Mouse (Mus musculus): ENCODE measurements at regions not wholly inside any gene's neighbourhood (a gene's known extent, or its start where the extent isn't known, plus 50 kb on each side); places are given as distances from the start of the nearest gene placed in this dataset.
A peak's percentile ranks its signal among the peaks of the same experiment; 100 is the strongest.

DNA sequence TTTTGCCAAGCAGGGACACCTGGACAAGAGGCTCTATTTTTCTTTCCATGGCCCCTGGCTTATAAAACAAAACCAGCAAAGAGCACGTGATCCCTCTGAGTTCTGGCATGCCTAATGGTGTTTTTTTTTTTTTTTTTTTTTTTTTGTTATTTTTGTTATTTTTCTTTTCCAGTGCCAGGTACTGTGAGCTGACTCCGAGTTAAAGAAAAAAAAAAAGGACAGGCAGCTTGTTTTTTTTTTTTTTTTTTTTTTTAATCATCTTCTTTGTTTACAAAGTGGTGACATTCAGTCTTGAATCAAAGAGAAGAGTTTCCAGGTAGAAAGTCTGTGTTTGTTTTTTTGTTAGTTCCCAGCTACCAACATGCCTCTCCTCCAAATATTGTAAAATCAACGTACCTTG, 263.8 kb downstream of the Bcl11a start:
- 78% methylated on average over 3 of the region's 3 CpGs for WGBS
- Histone ChIP-seq H3K4me2 (no peak overlapping the region), H3K27ac (ENCODE audit: low read depth, low read length) (no peak overlapping the region)

GRCm38 (mm10) chr11:24342176-24342575, 264.3 kb downstream of the Bcl11a start:
- H3K4me3 ChIP-seq (ENCODE audit: low read depth, low read length) = no peak overlapping the region
- H3K36me3 ChIP-seq (ENCODE audit: control insufficient read depth, insufficient read depth, low read length) = no peaks in the 10 kb centered on the region
- H3K4me1 ChIP-seq (ENCODE audit: control insufficient read depth, insufficient read depth, low read length) = no peaks in the 10 kb centered on the region
- H3K9me3 ChIP-seq (ENCODE audit: control insufficient read depth, low read length) = no peaks in the 10 kb centered on the region
- ATAC-seq (ENCODE audit: low FRiP score) (no peak), DNase-seq (ENCODE audit: low spot score, missing footprints) (peak; percentile 69)
- H3K9ac ChIP-seq (ENCODE audit: low read length) = no peak overlapping the region
- H3K27me3 ChIP-seq (ENCODE audit: control insufficient read depth, insufficient read depth, low read length) = no peaks in the 10 kb centered on the region
- WGBS = 41% methylated on average over 2 of the region's 2 CpGs
- no peak overlapping the region for H3K27ac ChIP-seq (ENCODE audit: low read depth, low read length)
- no peak overlapping the region for H3K4me2 ChIP-seq

More for the DNA sequence above, 263.8 kb downstream of the Bcl11a start:
- H3K9ac ChIP-seq (ENCODE audit: low read length) = no peak overlapping the region
- no peaks in the 10 kb centered on the region for H3K9me3 ChIP-seq (ENCODE audit: control insufficient read depth, low read length)
- no peaks in the 10 kb centered on the region for H3K27me3 ChIP-seq (ENCODE audit: control insufficient read depth, insufficient read depth, low read length)
- H3K36me3 ChIP-seq (ENCODE audit: control insufficient read depth, insufficient read depth, low read length) = no peaks in the 10 kb centered on the region
- peak; percentile 62 for DNase-seq (ENCODE audit: low spot score, missing footprints)
- no peaks in the 10 kb centered on the region for H3K4me1 ChIP-seq (ENCODE audit: control insufficient read depth, insufficient read depth, low read length)
- ATAC-seq (ENCODE audit: low FRiP score) = no peak
- H3K4me3 ChIP-seq (ENCODE audit: low read depth, low read length) = no peak overlapping the region

DNA sequence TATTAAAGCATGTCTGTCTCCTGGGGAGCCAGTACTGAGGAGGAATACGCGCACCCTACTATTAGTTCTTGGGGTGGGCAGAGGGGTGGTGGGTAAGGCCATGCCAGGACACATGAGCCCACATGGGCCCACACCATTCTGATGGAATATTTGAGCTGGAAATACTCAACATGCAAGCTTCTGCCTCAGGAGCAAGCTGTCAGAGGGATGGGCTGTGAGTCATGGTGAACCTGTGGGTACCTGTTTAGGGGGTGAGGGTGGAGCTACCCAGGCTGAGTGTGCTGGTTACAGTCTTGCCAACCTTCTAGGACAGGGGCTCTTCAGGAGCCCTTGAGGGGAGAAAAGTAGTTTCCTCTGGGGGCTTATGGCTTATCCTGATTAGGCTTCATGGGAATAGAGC, 264.9 kb downstream of the Bcl11a start:
- Histone ChIP-seq H3K9me3 (ENCODE audit: control insufficient read depth, low read length) (no peaks in the 10 kb centered on the region), H3K4me1 (ENCODE audit: control insufficient read depth, insufficient read depth, low read length) (0 out of 2 replicates have a peak, but pooled peaks cover 2% of the 10 kb centered on the region), H3K27me3 (ENCODE audit: control insufficient read depth, insufficient read depth, low read length) (no peaks in the 10 kb centered on the region), H3K4me2 (no peak overlapping the region), H3K9ac (ENCODE audit: low read length) (no peak overlapping the region), H3K36me3 (ENCODE audit: control insufficient read depth, insufficient read depth, low read length) (no peaks in the 10 kb centered on the region), H3K27ac (ENCODE audit: low read depth, low read length) (no peak overlapping the region), H3K4me3 (ENCODE audit: low read depth, low read length) (no peak overlapping the region)
- peak; percentile 31 for DNase-seq (ENCODE audit: low spot score, missing footprints)
- no peak for ATAC-seq (ENCODE audit: low FRiP score)
- 100% methylated on average over 2 of the region's 2 CpGs for WGBS

- Histone ChIP-seq H3K27ac (ENCODE audit: low read depth, low read length) (no peak overlapping the region), H3K4me1 (ENCODE audit: control insufficient read depth, insufficient read depth, low read length) (peaks cover 7% of the 10 kb centered on the region; the same call in 1 of the 2 replicates), H3K36me3 (ENCODE audit: control insufficient read depth, insufficient read depth, low read length) (no peaks in the 10 kb centered on the region), H3K4me3 (ENCODE audit: low read depth, low read length) (no peak overlapping the region), H3K27me3 (ENCODE audit: control insufficient read depth, insufficient read depth, low read length) (no peaks in the 10 kb centered on the region), H3K4me2 (no peak overlapping the region), H3K9ac (ENCODE audit: low read length) (no peak overlapping the region), H3K9me3 (ENCODE audit: control insufficient read depth, low read length) (no peaks in the 10 kb centered on the region)
- no peak for ATAC-seq (ENCODE audit: low FRiP score)
- 49% methylated on average over 12 of the region's 12 CpGs for WGBS
- DNase-seq (ENCODE audit: low spot score, missing footprints) = no peak
Measured at GRCm38 (mm10) chr11:24347225-24347624, 269.4 kb downstream of the Bcl11a start.

DNA sequence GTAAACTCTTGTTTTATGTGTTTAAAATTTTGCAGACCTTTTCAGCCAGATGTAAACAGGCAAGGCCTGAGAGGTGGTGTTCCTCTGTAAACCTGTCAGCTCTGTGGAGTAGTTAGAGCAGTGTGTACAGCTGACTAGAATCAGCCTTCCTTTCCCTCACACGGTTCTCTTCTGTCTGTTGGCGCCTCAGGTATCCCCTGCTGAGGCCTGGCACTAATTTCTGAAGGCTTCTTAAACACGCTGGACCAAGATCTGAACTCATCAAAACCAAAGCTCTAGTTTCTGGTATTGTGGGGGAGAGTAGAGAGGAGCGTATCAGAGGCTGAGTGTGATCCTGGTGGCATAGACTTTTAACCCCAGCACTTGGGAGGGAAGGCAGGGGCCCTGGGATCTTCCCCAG, 270.9 kb downstream of the Bcl11a start:
- no peaks in the 10 kb centered on the region for H3K9me3 ChIP-seq (ENCODE audit: control insufficient read depth, low read length)
- H3K9ac ChIP-seq (ENCODE audit: low read length) = no peak overlapping the region
- ATAC-seq (ENCODE audit: low FRiP score) (no peak), DNase-seq (ENCODE audit: low spot score, missing footprints) (no peak)
- no peak overlapping the region for H3K4me3 ChIP-seq (ENCODE audit: low read depth, low read length)
- no peak overlapping the region for H3K4me2 ChIP-seq
- peaks cover 7% of the 10 kb centered on the region; the same call in 1 of the 2 replicates for H3K4me1 ChIP-seq (ENCODE audit: control insufficient read depth, insufficient read depth, low read length)
- no peaks in the 10 kb centered on the region for H3K36me3 ChIP-seq (ENCODE audit: control insufficient read depth, insufficient read depth, low read length)
- WGBS = 67% methylated on average over 4 of the region's 4 CpGs
- H3K27ac ChIP-seq (ENCODE audit: low read depth, low read length) = no peak overlapping the region
- H3K27me3 ChIP-seq (ENCODE audit: control insufficient read depth, insufficient read depth, low read length) = no peaks in the 10 kb centered on the region

- no peak overlapping the region for H3K4me3 ChIP-seq (ENCODE audit: low read depth, low read length)
- WGBS = 18% methylated on average over 10 of the region's 10 CpGs
Measured at GRCm38 (mm10) chr11:24349967-24350643, 272.2 kb downstream of the Bcl11a start.

DNA sequence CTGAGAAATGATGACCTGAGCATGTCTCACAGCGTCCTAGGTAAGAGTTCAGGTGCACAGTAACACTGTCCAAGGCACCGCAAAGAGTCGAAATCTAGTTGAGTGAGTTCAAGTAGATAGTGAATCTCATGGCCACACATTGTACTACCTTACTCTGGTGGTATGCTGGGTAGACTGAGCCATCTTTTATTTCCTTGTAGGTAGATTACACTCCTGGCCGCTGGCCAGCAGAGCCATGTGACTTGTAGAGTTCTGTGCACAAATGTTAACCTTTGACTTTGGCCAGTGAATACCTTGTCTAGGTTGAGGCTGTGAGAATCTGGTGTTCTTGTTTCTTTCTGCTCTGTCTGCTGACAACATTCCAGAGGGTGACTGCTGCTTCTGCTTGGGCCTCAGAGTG, 273.0 kb downstream of the Bcl11a start:
- ATAC-seq (ENCODE audit: low FRiP score) (no peak), DNase-seq (ENCODE audit: low spot score, missing footprints) (no peak)
- H3K9ac ChIP-seq (ENCODE audit: low read length) = no peak overlapping the region
- no peaks in the 10 kb centered on the region for H3K27me3 ChIP-seq (ENCODE audit: control insufficient read depth, insufficient read depth, low read length)
- 90% methylated on average over 4 of the region's 4 CpGs for WGBS
- no peaks in the 10 kb centered on the region for H3K9me3 ChIP-seq (ENCODE audit: control insufficient read depth, low read length)
- H3K4me3 ChIP-seq (ENCODE audit: low read depth, low read length) = no peak overlapping the region
- H3K4me2 ChIP-seq = no peak overlapping the region
- peaks cover 7% of the 10 kb centered on the region; the same call in 1 of the 2 replicates for H3K4me1 ChIP-seq (ENCODE audit: control insufficient read depth, insufficient read depth, low read length)
- H3K27ac ChIP-seq (ENCODE audit: low read depth, low read length) = no peak overlapping the region
- no peaks in the 10 kb centered on the region for H3K36me3 ChIP-seq (ENCODE audit: control insufficient read depth, insufficient read depth, low read length)

More at GRCm38 (mm10) chr11:24349967-24350643, 272.2 kb downstream of the Bcl11a start:
- Histone ChIP-seq H3K4me2 (no peak overlapping the region; the same call in 1 of the 2 replicates), H3K27me3 (ENCODE audit: control insufficient read depth, insufficient read depth, low read length) (no peaks in the 10 kb centered on the region), H3K4me1 (ENCODE audit: control insufficient read depth, insufficient read depth, low read length) (peaks cover 7% of the 10 kb centered on the region; the same call in 1 of the 2 replicates), H3K9me3 (ENCODE audit: control insufficient read depth, low read length) (no peaks in the 10 kb centered on the region), H3K9ac (ENCODE audit: low read length) (no peak overlapping the region), H3K36me3 (ENCODE audit: control insufficient read depth, insufficient read depth, low read length) (no peaks in the 10 kb centered on the region), H3K27ac (ENCODE audit: low read depth, low read length) (no peak overlapping the region)
- DNase-seq (ENCODE audit: low spot score, missing footprints) (no peak), ATAC-seq (ENCODE audit: low FRiP score) (peak; percentile 48; the same call in 1 of the 2 replicates)

- WGBS = 90% methylated on average over 3 of the region's 3 CpGs
- Histone ChIP-seq H3K4me2 (no peak overlapping the region), H3K27ac (ENCODE audit: low read depth, low read length) (no peak overlapping the region), H3K9me3 (ENCODE audit: control insufficient read depth, low read length) (no peaks in the 10 kb centered on the region), H3K9ac (ENCODE audit: low read length) (no peak overlapping the region), H3K4me3 (ENCODE audit: low read depth, low read length) (no peak overlapping the region), H3K4me1 (ENCODE audit: control insufficient read depth, insufficient read depth, low read length) (peaks cover 7% of the 10 kb centered on the region; the same call in 1 of the 2 replicates), H3K36me3 (ENCODE audit: control insufficient read depth, insufficient read depth, low read length) (no peaks in the 10 kb centered on the region), H3K27me3 (ENCODE audit: control insufficient read depth, insufficient read depth, low read length) (no peaks in the 10 kb centered on the region)
- no peak for ATAC-seq (ENCODE audit: low FRiP score)
- DNase-seq (ENCODE audit: low spot score, missing footprints) = no peak
Measured at GRCm38 (mm10) chr11:24352071-24352470, 274.2 kb downstream of the Bcl11a start.

- H3K27me3 ChIP-seq (ENCODE audit: control insufficient read depth, insufficient read depth, low read length) = no peaks in the 10 kb centered on the region
- no peaks in the 10 kb centered on the region for H3K9me3 ChIP-seq (ENCODE audit: control insufficient read depth, low read length)
- peaks cover 5% of the 10 kb centered on the region; the same call in 1 of the 2 replicates for H3K4me1 ChIP-seq (ENCODE audit: control insufficient read depth, insufficient read depth, low read length)
- no peak overlapping the region for H3K4me3 ChIP-seq (ENCODE audit: low read depth, low read length)
- WGBS = 84% methylated on average over 1 of the region's 1 CpGs
- no peak overlapping the region for H3K9ac ChIP-seq (ENCODE audit: low read length)
- DNase-seq (ENCODE audit: low spot score, missing footprints) (no peak), ATAC-seq (ENCODE audit: low FRiP score) (no peak)
- H3K27ac ChIP-seq (ENCODE audit: low read depth, low read length) = no peak overlapping the region
- no peak overlapping the region for H3K4me2 ChIP-seq
- no peaks in the 10 kb centered on the region for H3K36me3 ChIP-seq (ENCODE audit: control insufficient read depth, insufficient read depth, low read length)
Measured at GRCm38 (mm10) chr11:24353056-24353455, 275.2 kb downstream of the Bcl11a start.
